Mouse (Mus musculus) MEL (cell line): ENCODE measurements around the gene Bbs9. TPM values are rescaled to one million over a fixed set of nuclear protein-coding genes. Genes with fewer than 3 reads are reported as not detected.

Source experiments
- DNase-seq: peaks from one replicate; pipeline ENCODE4 v3.0.0; 2011; ENCODE audit warnings: low read depth, low spot score
- H3K27ac ChIP-seq: 2 replicates; pipeline ENCODE4 v1.5.1; 2012; ENCODE audit warnings: low read depth, mild to moderate bottlenecking, control low read depth, low read length, moderate library complexity; ENCODE audit not compliant: control insufficient read depth
- H3K27me3 ChIP-seq, 2 experiments: fragments of 150-350 bp in 1 of 2; sonication (generic) in 1 of 2; 2 replicates each; pipeline ENCODE4 v1.6.1; 2012; ENCODE audit warnings: low read length in 2 of 2, mild to moderate bottlenecking in 2 of 2, improper control_type of control experiment in 1 of 2, moderate library complexity in 1 of 2; ENCODE audit not compliant: insufficient read depth in 2 of 2, control insufficient read depth in 1 of 2
- H3K36me3 ChIP-seq, 2 experiments: 2 replicates each; pipeline ENCODE4 v1.6.1; 2012 to 2014; ENCODE audit warnings: low read length in 2 of 2, improper control_type of control experiment in 1 of 2, inconsistent platforms in 1 of 2, mild to moderate bottlenecking in 1 of 2; ENCODE audit not compliant: insufficient read depth in 2 of 2, control insufficient read depth in 1 of 2
- H3K4me1 ChIP-seq, 2 experiments: fragments of 150-350 bp in 1 of 2; sonication (generic) in 1 of 2; 2 replicates each; pipeline ENCODE4 v1.6.1; 2012; ENCODE audit warnings: low read length in 2 of 2, improper control_type of control experiment in 1 of 2, mild to moderate bottlenecking in 1 of 2; ENCODE audit not compliant: insufficient read depth in 2 of 2, control insufficient read depth in 1 of 2
- H3K4me3 ChIP-seq, 2 experiments: fragments of 150-350 bp in 1 of 2; sonication (generic) in 1 of 2; 2 replicates each; pipeline ENCODE4 v1.5.1; 2012; ENCODE audit warnings: low read depth in 2 of 2, low read length in 2 of 2, mild to moderate bottlenecking in 2 of 2, moderate library complexity in 2 of 2, control low read depth in 1 of 2, improper control_type of control experiment in 1 of 2; ENCODE audit not compliant: control insufficient read depth in 1 of 2, insufficient read depth in 1 of 2
- H3K79me2 ChIP-seq: 2 replicates; pipeline ENCODE4 v1.6.1; 2012; ENCODE audit warnings: mild to moderate bottlenecking, low read length, moderate library complexity; ENCODE audit not compliant: control insufficient read depth, poor library complexity, insufficient read depth
- H3K9ac ChIP-seq: 2 replicates; pipeline ENCODE4 v1.6.1; 2012; ENCODE audit warnings: low read depth, mild to moderate bottlenecking, control low read depth, low read length, moderate library complexity; ENCODE audit not compliant: control insufficient read depth, poor library complexity, severe bottlenecking
- H3K9me3 ChIP-seq: fragments of 150-350 bp; sonication (generic); replicated peaks from 2 replicates; pipeline ENCODE4 v1.6.1; 2012; ENCODE audit warnings: mild to moderate bottlenecking, low read length, improper control_type of control experiment, moderate library complexity; ENCODE audit not compliant: insufficient read depth
- BHLHE40 ChIP-seq: IDR thresholded peaks from 2 replicates; pipeline ENCODE4 v1.6.1; 2012; ENCODE audit warnings: low read depth, mild to moderate bottlenecking, inconsistent platforms, low read length, improper control_type of control experiment, borderline replicate concordance
- CTCF ChIP-seq, 3 experiments: IDR thresholded peaks in 2 of 3; conservative IDR thresholded peaks in 1 of 3; 2 replicates each; pipeline ENCODE4 v1.5.1; 2011 to 2012; ENCODE audit warnings: low read length in 3 of 3, low read depth in 2 of 3, mild to moderate bottlenecking in 2 of 3, improper control_type of control experiment in 1 of 3, inconsistent platforms in 1 of 3, mixed read lengths in 1 of 3, moderate library complexity in 1 of 3; ENCODE audit not compliant: control insufficient read depth in 1 of 3, insufficient read depth in 1 of 3, poor library complexity in 1 of 3, severe bottlenecking in 1 of 3
- EP300 ChIP-seq, 2 experiments: IDR thresholded peaks; 2 replicates each; pipeline ENCODE4 v1.6.1; 2011; ENCODE audit warnings: improper control_type of control experiment in 2 of 2, low read length in 2 of 2, low read depth in 1 of 2, mild to moderate bottlenecking in 1 of 2
- ETS1 ChIP-seq: IDR thresholded peaks from 2 replicates; pipeline ENCODE4 v1.6.1; 2012; ENCODE audit warnings: low read depth, mild to moderate bottlenecking, inconsistent platforms, low read length, improper control_type of control experiment, moderate library complexity
- GABPA ChIP-seq: IDR thresholded peaks from 2 replicates; pipeline ENCODE4 v1.6.1; 2012; ENCODE audit warnings: low read depth, mild to moderate bottlenecking, inconsistent platforms, low read length, improper control_type of control experiment, moderate library complexity
- GATA1 ChIP-seq: IDR thresholded peaks from 2 replicates; pipeline ENCODE4 v1.6.1; 2011; ENCODE audit warnings: low read depth, low read length, improper control_type of control experiment
- MAX ChIP-seq: IDR thresholded peaks from 2 replicates; pipeline ENCODE4 v1.6.1; 2011; ENCODE audit warnings: low read length, improper control_type of control experiment
- MAZ ChIP-seq: IDR thresholded peaks from 2 replicates; pipeline ENCODE4 v1.6.1; 2012; ENCODE audit warnings: low read depth, mild to moderate bottlenecking, inconsistent platforms, low read length, improper control_type of control experiment
- MYB ChIP-seq: IDR thresholded peaks from 2 replicates; pipeline ENCODE4 v1.6.1; 2011; ENCODE audit warnings: mild to moderate bottlenecking, low read depth, low read length, improper control_type of control experiment
- NRF1 ChIP-seq: IDR thresholded peaks from 2 replicates; pipeline ENCODE4 v1.6.1; 2014; ENCODE audit warnings: low read depth, mild to moderate bottlenecking, inconsistent platforms, low read length, improper control_type of control experiment, moderate library complexity; ENCODE audit not compliant: poor library complexity, insufficient read depth, severe bottlenecking
- POLR2AphosphoS5 ChIP-seq: IDR thresholded peaks from 2 replicates; pipeline ENCODE4 v1.6.1; 2012; ENCODE audit warnings: low read depth, borderline replicate concordance, mild to moderate bottlenecking, inconsistent platforms, low read length, moderate library complexity, mixed read lengths
- RAD21 ChIP-seq: IDR thresholded peaks from 2 replicates; pipeline ENCODE4 v1.6.1; 2011; ENCODE audit warnings: mild to moderate bottlenecking, low read depth, low read length, improper control_type of control experiment
- RCOR1 ChIP-seq: IDR thresholded peaks from 2 replicates; pipeline ENCODE4 v1.6.1; 2012; ENCODE audit warnings: low read depth, mild to moderate bottlenecking, inconsistent platforms, low read length, improper control_type of control experiment
- SMC3 ChIP-seq: IDR thresholded peaks from 2 replicates; pipeline ENCODE4 v1.6.1; 2011; ENCODE audit warnings: low read depth, low read length, improper control_type of control experiment
- TCF12 ChIP-seq: IDR thresholded peaks from 2 replicates; pipeline ENCODE4 v1.6.1; 2014; ENCODE audit warnings: low read depth, mild to moderate bottlenecking, inconsistent platforms, low read length, improper control_type of control experiment, moderate library complexity
- USF2 ChIP-seq, 2 experiments: IDR thresholded peaks; 2 replicates each; pipeline ENCODE4 v1.6.1; 2011 to 2012; ENCODE audit warnings: improper control_type of control experiment in 2 of 2, low read length in 2 of 2, borderline replicate concordance in 1 of 2, inconsistent platforms in 1 of 2, low read depth in 1 of 2, mild to moderate bottlenecking in 1 of 2; ENCODE audit not compliant: insufficient read depth in 1 of 2
- ZKSCAN1 ChIP-seq: IDR thresholded peaks from 2 replicates; pipeline ENCODE4 v1.6.1; 2012; ENCODE audit warnings: low read depth, mild to moderate bottlenecking, inconsistent platforms, low read length, improper control_type of control experiment, moderate library complexity
- ZNF384 ChIP-seq: IDR thresholded peaks from 2 replicates; pipeline ENCODE4 v1.6.1; 2012; ENCODE audit warnings: low read depth, mild to moderate bottlenecking, inconsistent platforms, low read length, improper control_type of control experiment
- polyA plus RNA-seq, 2 experiments: library from polyadenylated mRNA; stranded (reverse) in 1 of 2; unstranded in 1 of 2; fragments of >175 nt in 1 of 2; fragments of >200 nt in 1 of 2; gene quantifications; 2 replicates each; pipeline versions ENCODE4 v1.2.1 to v1.2.4; 2012; ENCODE audit warnings: low replicate concordance in 2 of 2, low read depth in 1 of 2; ENCODE audit not compliant: insufficient read length in 2 of 2, insufficient read depth in 1 of 2, missing spikeins in 1 of 2
- total RNA-seq: library from RNA; depleted of rRNA; stranded (reverse); fragments of 300-350 nt; gene quantifications from 2 replicates; pipeline ENCODE4 v1.2.3, GENCODE M21; 2012

Gene Bbs9
- total and polyA plus RNA-seq, 3 experiments = 18.5 to 19.5 TPM; not detected in 1

DNA sequence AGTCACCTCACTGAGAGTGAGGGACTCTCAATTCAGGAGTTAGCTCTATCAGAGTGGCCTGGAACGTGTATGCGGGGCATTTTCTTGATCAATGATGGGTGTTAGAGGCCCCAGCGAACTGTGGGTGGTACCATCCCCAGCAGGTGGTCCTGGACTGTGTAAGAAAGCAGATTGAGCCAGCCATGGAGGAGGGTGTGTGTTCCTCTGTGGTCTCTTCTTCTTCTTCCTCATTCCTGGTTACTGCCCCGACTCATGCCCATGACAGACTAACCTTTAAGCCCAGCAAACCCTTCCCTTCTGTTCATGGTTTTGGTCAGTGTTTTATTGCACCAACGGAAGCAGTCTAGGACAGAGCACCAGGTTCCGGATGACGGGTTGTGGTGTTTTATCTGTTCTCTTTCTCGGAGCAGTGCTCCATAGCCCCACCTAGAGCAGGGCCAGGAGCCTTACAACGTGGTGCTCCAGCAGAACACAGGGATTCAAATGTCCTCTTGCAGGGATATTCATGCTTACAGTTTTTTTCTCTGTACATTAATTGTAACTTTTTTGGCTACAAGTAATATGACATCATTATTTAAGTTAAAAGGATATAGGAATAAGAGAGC, 18.8 kb downstream of the Bbs9 start:
- H3K27me3 ChIP-seq = no peaks in the 10 kb centered on the region
- no peak overlapping the region for H3K27ac ChIP-seq

GRCm38 (mm10) chr9:22495133-22495532, 19.6 kb downstream of the Bbs9 start:
- DNase-seq = peak; percentile 53
- peaks cover 8 to 11% of the 10 kb centered on the region in 2 experiments for H3K4me1 ChIP-seq
- TF ChIP-seq CTCF (IDR thresholded peaks at IDR 0.05 in 2 of 3, conservative IDR thresholded peaks at IDR 0.05 in 1 of 3; ENCODE audit: control insufficient read depth in 1 of 3, insufficient read depth in 1 of 3, low read depth in 2 of 3, low read length in 3 of 3, poor library complexity in 1 of 3, severe bottlenecking in 1 of 3) (peak; percentile 66 to 91 (median 75)), RAD21 (peak; percentile 34), GABPA (no peak)
- H3K27ac ChIP-seq = no peak overlapping the region
- no peaks in the 10 kb centered on the region for H3K9me3 ChIP-seq
- H3K79me2 ChIP-seq = no peaks in the 10 kb centered on the region
- no peak overlapping the region for H3K9ac ChIP-seq
- H3K4me3 ChIP-seq = no peak overlapping the region
- H3K27me3 ChIP-seq = no peaks in the 10 kb centered on the region
- peaks cover 0 to 7% of the 10 kb centered on the region in 2 experiments; a peak in 2 of 4 replicates for H3K36me3 ChIP-seq

More for the DNA sequence above, 18.8 kb downstream of the Bbs9 start:
- Histone ChIP-seq H3K79me2 (no peaks in the 10 kb centered on the region), H3K9me3 (no peaks in the 10 kb centered on the region), H3K9ac (no peak overlapping the region), H3K4me3 (no peak overlapping the region), H3K36me3 (peaks cover 0 to 7% of the 10 kb centered on the region in 2 experiments; a peak in 2 of 4 replicates), H3K4me1 (peaks cover 8 to 11% of the 10 kb centered on the region in 2 experiments)
- TF ChIP-seq BHLHE40 (no peak), POLR2AphosphoS5 (no peak), CTCF (IDR thresholded peaks at IDR 0.05 in 2 of 3, conservative IDR thresholded peaks at IDR 0.05 in 1 of 3; ENCODE audit: control insufficient read depth in 1 of 3, insufficient read depth in 1 of 3, low read depth in 2 of 3, low read length in 3 of 3, poor library complexity in 1 of 3, severe bottlenecking in 1 of 3) (peak; percentile 15 to 48 (median 34); a peak in 5 of 6 replicates), MAX (0 out of 2 replicates have a peak, but pooled peaks have one; percentile 12), NRF1 (0 out of 2 replicates have a peak, but pooled peaks have one; percentile 17), MAZ (no peak)
- DNase-seq = peak; percentile 50

- Histone ChIP-seq H3K9me3 (no peaks in the 10 kb centered on the region), H3K79me2 (no peaks in the 10 kb centered on the region), H3K27ac (no peak overlapping the region), H3K27me3 (no peaks in the 10 kb centered on the region), H3K4me1 (peaks cover 8 to 11% of the 10 kb centered on the region in 2 experiments), H3K9ac (no peak overlapping the region), H3K4me3 (no peak overlapping the region), H3K36me3 (peaks cover 0 to 7% of the 10 kb centered on the region in 2 experiments; a peak in 2 of 4 replicates)
- DNase-seq = peak; percentile 61
- TF ChIP-seq USF2 (IDR thresholded peaks at IDR 0.05; ENCODE audit: borderline replicate concordance in 1 of 2, insufficient read depth in 1 of 2, low read depth in 1 of 2, low read length in 2 of 2) = no peak
- no peak for TF ChIP-seq RCOR1
- no peak for TF ChIP-seq MYB
- no peak for TF ChIP-seq NRF1
- peak; percentile 46 to 81 for TF ChIP-seq EP300 (IDR thresholded peaks at IDR 0.05; ENCODE audit: low read depth in 1 of 2, low read length in 2 of 2)
- no peak for TF ChIP-seq RAD21
- TF ChIP-seq GABPA = no peak
- TF ChIP-seq ZNF384 = peak; percentile 98
- peak; percentile 93 for TF ChIP-seq GATA1
- TF ChIP-seq MAX = no peak
- no peak for TF ChIP-seq ZKSCAN1
- TF ChIP-seq ETS1 = 0 out of 2 replicates have a peak, but pooled peaks have one; percentile 17
- TF ChIP-seq SMC3 = no peak
- TF ChIP-seq TCF12 = no peak
These were observed 21.7 kb downstream of the Bbs9 start for GRCm38 (mm10) chr9:22497021-22497767.
